Mouse (Mus musculus): Measurements from ENCODE around the gene Smco4.

DNA sequence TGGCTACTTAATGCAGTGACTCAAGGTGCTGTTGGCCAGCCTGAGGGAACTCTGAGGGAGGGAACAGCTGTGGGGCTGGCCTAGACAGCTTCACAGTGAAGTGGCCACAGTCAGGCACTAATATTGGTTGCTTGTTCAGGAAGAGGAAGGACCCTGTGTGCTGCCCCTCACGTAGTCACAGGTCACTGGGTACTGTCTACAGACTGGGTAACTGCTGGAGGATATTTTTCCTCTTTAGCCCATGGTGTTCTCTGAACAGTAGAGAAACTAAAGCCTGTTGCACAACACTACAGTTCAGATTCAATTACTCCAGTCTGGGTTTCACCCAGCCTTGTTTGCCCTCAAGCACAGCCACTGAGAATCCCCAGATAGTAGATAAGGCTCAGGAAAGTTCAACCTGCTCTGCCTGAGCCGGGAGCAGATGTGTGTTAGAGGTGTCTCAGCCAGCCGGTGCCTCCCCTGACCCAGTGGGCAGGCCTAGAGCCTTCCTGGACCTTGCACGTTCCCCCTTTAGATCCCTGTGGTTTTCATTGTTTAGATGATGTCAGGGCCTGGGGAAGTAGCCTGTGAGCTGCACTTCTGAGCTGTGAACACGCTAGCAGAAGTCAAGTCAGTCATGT is 48.6 kb downstream of the Smco4 start:
- no peak for TF ChIP-seq TCF12 (IDR thresholded peaks at IDR 0.05; ENCODE audit: insufficient read depth, poor library complexity, severe bottlenecking)
- TF ChIP-seq E2F4 (IDR thresholded peaks at IDR 0.05; ENCODE audit: insufficient read depth) = no peak
- no peak for TF ChIP-seq POLR2A (IDR thresholded peaks at IDR 0.05; ENCODE audit: insufficient read length, low read depth)
- TF ChIP-seq MAX (IDR thresholded peaks at IDR 0.05; ENCODE audit: low read depth) = no peak
- no peak for TF ChIP-seq POLR2AphosphoS2 (IDR thresholded peaks at IDR 0.05; ENCODE audit: insufficient read length, low read depth)
- no peak for TF ChIP-seq SRF (IDR thresholded peaks at IDR 0.05; ENCODE audit: control insufficient read depth, insufficient read length, low read depth)
- no peak for TF ChIP-seq USF1 (IDR thresholded peaks at IDR 0.05; ENCODE audit: low read depth)
- TF ChIP-seq CEBPB (IDR thresholded peaks at IDR 0.05; ENCODE audit: insufficient read depth, poor library complexity, severe bottlenecking) = no peak
- TF ChIP-seq REST (IDR thresholded peaks at IDR 0.05; ENCODE audit: insufficient read depth, insufficient read length) = no peak

Data from myocyte (in vitro differentiated cells).